In the genomic region with DNA sequence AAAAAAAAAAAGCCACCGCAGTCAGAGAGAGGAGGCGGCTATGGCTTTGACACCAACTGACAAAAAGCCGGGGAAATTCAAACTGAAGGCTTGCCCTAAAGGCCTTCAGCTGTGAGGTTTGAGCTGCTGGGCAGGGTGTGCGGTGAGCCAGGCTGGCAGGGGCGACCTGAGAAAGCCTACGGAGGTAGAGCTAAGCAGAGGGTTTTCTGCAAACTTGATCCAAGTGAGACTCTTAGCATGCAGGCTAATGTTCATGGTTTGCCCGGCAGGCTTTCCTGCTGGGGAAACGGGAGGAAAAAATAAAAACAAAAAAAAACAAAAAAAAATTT, we compare ENCODE assay signal across 8 mouse cellular contexts.
DNase-seq lines count a peak whose midpoint lies in the region; ATAC-seq and TF ChIP-seq lines count a peak whose summit lies in the region.

No protein-coding gene starts in this region.

- peak overlapping the region; percentile 34 for H3K4me3 ChIP-seq in heart, embryonic 13.5 days
- H3K4me3 ChIP-seq in E14TG2a.4 (replicated peaks; ENCODE audit: low read length) = peak overlapping the region; percentile 62
- H3K4me3 ChIP-seq in forebrain, embryonic 12.5 days (replicated peaks) = no peak overlapping the region
- peak overlapping the region; percentile 19; the same call in 1 of the 2 replicates for H3K4me3 ChIP-seq in limb, embryonic 14.5 days (replicated peaks; ENCODE audit: low read length)

- no peak for ATAC-seq in heart, embryonic 13.5 days (ENCODE audit: extremely low read depth, insufficient number of reproducible peaks, low FRiP score, low TSS enrichment)
- ATAC-seq in forebrain, embryonic 12.5 days (ENCODE audit: low FRiP score) = peak; percentile 14; the same call in 1 of the 2 replicates
- ATAC-seq in limb, embryonic 14.5 days (ENCODE audit: low FRiP score, low read depth) = no peak

- H3K36me3 ChIP-seq in heart, embryonic 13.5 days = no peaks in the 10 kb centered on the region
- H3K36me3 ChIP-seq in E14TG2a.4 (ENCODE audit: insufficient read depth, low read length) = no peaks in the 10 kb centered on the region
- H3K36me3 ChIP-seq in forebrain, embryonic 12.5 days (replicated peaks) = no peaks in the 10 kb centered on the region
- no peaks in the 10 kb centered on the region for H3K36me3 ChIP-seq in limb, embryonic 14.5 days (ENCODE audit: control insufficient read depth, insufficient read depth, low read length)

- DNase-seq in heart, postnatal 36 days = no peak
- no peak for DNase-seq in limb, embryonic 14.5 days (ENCODE audit: low spot score)
- DNase-seq in spleen, adult 12 weeks (ENCODE audit: low spot score) = no peak
- DNase-seq in cerebellum, postnatal 10 days = no peak
- no peak for DNase-seq in retina, postnatal 1 day

- TF ChIP-seq CTCF in E14TG2a.4 (conservative IDR thresholded peaks at IDR 0.05; ENCODE audit: low read length) = no peak

- H3K9me3 ChIP-seq in heart, embryonic 13.5 days = no peaks in the 10 kb centered on the region
- no peaks in the 10 kb centered on the region for H3K9me3 ChIP-seq in E14TG2a.4 (ENCODE audit: low read length)
- no peaks in the 10 kb centered on the region for H3K9me3 ChIP-seq in forebrain, embryonic 12.5 days
- H3K9me3 ChIP-seq in limb, embryonic 14.5 days (ENCODE audit: control insufficient read depth, low read length) = no peaks in the 10 kb centered on the region

- H3K4me2 ChIP-seq in heart, embryonic 13.5 days = peak overlapping the region; percentile 64
- no peak overlapping the region for H3K4me2 ChIP-seq in forebrain, embryonic 12.5 days
- peak overlapping the region; percentile 47 for H3K4me2 ChIP-seq in limb, embryonic 14.5 days (replicated peaks; ENCODE audit: low read depth, low read length, severe bottlenecking)

- H3K27me3 ChIP-seq in heart, embryonic 13.5 days (replicated peaks) = no peaks in the 10 kb centered on the region
- H3K27me3 ChIP-seq in E14TG2a.4 (ENCODE audit: insufficient read depth, low read length) = no peaks in the 10 kb centered on the region
- no peaks in the 10 kb centered on the region for H3K27me3 ChIP-seq in forebrain, embryonic 12.5 days
- no peaks in the 10 kb centered on the region for H3K27me3 ChIP-seq in limb, embryonic 14.5 days (ENCODE audit: control insufficient read depth, insufficient read depth, low read length)

- intact Hi-C loops in heart, postnatal 36 days (cut with DNase I) = no loop called here

- H3K9ac ChIP-seq in heart, embryonic 13.5 days = peak overlapping the region; percentile 53
- no peak overlapping the region for H3K9ac ChIP-seq in forebrain, embryonic 12.5 days
- peak overlapping the region; percentile 31; the same call in 1 of the 2 replicates for H3K9ac ChIP-seq in limb, embryonic 14.5 days (ENCODE audit: low read depth, low read length, severe bottlenecking)

- H3K27ac ChIP-seq in heart, embryonic 13.5 days (replicated peaks) = peak overlapping the region; percentile 61
- peak overlapping the region; percentile 54; the same call in 1 of the 2 replicates for H3K27ac ChIP-seq in forebrain, embryonic 12.5 days
- H3K27ac ChIP-seq in limb, embryonic 14.5 days (replicated peaks; ENCODE audit: low read depth, low read length) = no peak overlapping the region

- no peak for TF ChIP-seq POLR2A in limb, embryonic 14.5 days (IDR thresholded peaks at IDR 0.05; ENCODE audit: borderline replicate concordance, extremely low read depth, insufficient read depth, insufficient read length)

- 30% methylated on average over 8 of the region's 8 CpGs for WGBS in heart, embryonic 13.5 days
- WGBS in forebrain, embryonic 12.5 days = 60% methylated on average over 8 of the region's 8 CpGs
- WGBS in limb, embryonic 14.5 days = 19% methylated on average over 8 of the region's 8 CpGs

- peaks cover 19% of the 10 kb centered on the region for H3K4me1 ChIP-seq in heart, embryonic 13.5 days
- H3K4me1 ChIP-seq in E14TG2a.4 (replicated peaks; ENCODE audit: low read depth, low read length) = peaks cover 10% of the 10 kb centered on the region
- peaks cover 4% of the 10 kb centered on the region for H3K4me1 ChIP-seq in forebrain, embryonic 12.5 days
- peaks cover 5% of the 10 kb centered on the region; the same call in 1 of the 2 replicates for H3K4me1 ChIP-seq in limb, embryonic 14.5 days (ENCODE audit: control insufficient read depth, insufficient read depth, low read length)
